Mouse (Mus musculus) embryonic facial prominence, embryonic 14.5 days (tissue): Measurements from ENCODE around the gene Cd3g. TPM values are rescaled to one million over a fixed set of nuclear protein-coding genes. Genes with fewer than 3 reads are reported as not detected.

ENCODE experiments used
- ATAC-seq: fragments of 200-750 bp; cut with Nextera tagmentation; 2 replicates; pipeline ENCODE4 v1.8.0; 2017; ENCODE audit warnings: low read depth, moderate number of reproducible peaks, moderate TSS enrichment
- DNase-seq: peaks from one replicate; pipeline ENCODE4 v3.0.0-alpha.2; 2015; ENCODE audit warnings: low spot score
- H3K27ac ChIP-seq: fragments of 300-500 bp; sonication (generic); replicated peaks from 2 replicates; pipeline ENCODE4 v1.5.1; 2014; ENCODE audit warnings: low read depth, mild to moderate bottlenecking, low read length, moderate library complexity
- H3K27me3 ChIP-seq: fragments of 300-500 bp; sonication (generic); replicated peaks from 2 replicates; pipeline ENCODE4 v1.6.1; 2014; ENCODE audit warnings: low read length; ENCODE audit not compliant: control insufficient read depth, insufficient read depth
- H3K36me3 ChIP-seq: fragments of 300-500 bp; sonication (generic); 2 replicates; pipeline ENCODE4 v1.6.1; 2014; ENCODE audit warnings: low read length, mixed read lengths; ENCODE audit not compliant: control insufficient read depth, insufficient read depth
- H3K4me1 ChIP-seq: fragments of 300-500 bp; sonication (generic); 2 replicates; pipeline ENCODE4 v1.6.1; 2014; ENCODE audit warnings: antibody characterized with exemption, low read length; ENCODE audit not compliant: control insufficient read depth, insufficient read depth
- H3K4me2 ChIP-seq: fragments of 300-500 bp; sonication (generic); 2 replicates; pipeline ENCODE4 v1.6.1; 2014; ENCODE audit warnings: low read depth, mild to moderate bottlenecking, low read length, moderate library complexity, mixed read lengths
- H3K4me3 ChIP-seq: fragments of 300-500 bp; sonication (generic); 2 replicates; pipeline ENCODE4 v1.5.1; 2014; ENCODE audit warnings: low read depth, mild to moderate bottlenecking, low read length
- H3K9ac ChIP-seq: fragments of 300-500 bp; sonication (generic); 2 replicates; pipeline ENCODE4 v1.6.1; 2014; ENCODE audit warnings: low read depth, mild to moderate bottlenecking, low read length, moderate library complexity, mixed read lengths
- H3K9me3 ChIP-seq: fragments of 300-500 bp; sonication (generic); 2 replicates; pipeline ENCODE4 v1.6.1; 2016; ENCODE audit warnings: low read length; ENCODE audit not compliant: control insufficient read depth
- WGBS: fragments of 180-500 bp; shearing (Covaris S2); extraction: QIAGEN DNeasy Blood & Tissue Kit; methylation state at CpG from one replicate; pipeline ENCODE4 v1.1.7; 2014; 5-methylcytosine and 5-hydroxymethylcytosine counted together
- polyA plus RNA-seq: library from polyadenylated mRNA; unstranded; fragments of >200 nt; fragmentation: Nextera tagmentation; extraction: Ambion mirVana; gene quantifications from 2 replicates; pipeline ENCODE4 v1.2.1, GENCODE M21; 2014

Gene Cd3g
- polyA plus RNA-seq, 1 experiment from 2014 or later: 0.67 TPM

- no peaks in the 10 kb centered on the region for H3K36me3 ChIP-seq
- no peak overlapping the region for H3K4me2 ChIP-seq
- ATAC-seq (no peak), DNase-seq (no peak)
- no peak overlapping the region for H3K9ac ChIP-seq
- H3K4me1 ChIP-seq: no peaks in the 10 kb centered on the region
- no peak overlapping the region for H3K4me3 ChIP-seq
- H3K9me3 ChIP-seq: no peaks in the 10 kb centered on the region
- 74% methylated on average over 4 of the region's 4 CpGs for WGBS
- no peak overlapping the region for H3K27ac ChIP-seq
- no peaks in the 10 kb centered on the region for H3K27me3 ChIP-seq
These were observed 30.2 kb upstream of the Cd3g start for GRCm38 (mm10) chr9:45010461-45010860.

- no peak within 1 kb of the TSS for H3K4me3 ChIP-seq
- H3K9me3 ChIP-seq: no peaks in the 10 kb centered on the region
- H3K27me3 ChIP-seq: no peaks in the 10 kb centered on the region
- DNase-seq (no peak), ATAC-seq (no peak)
- H3K27ac ChIP-seq: no peak within 1 kb of the TSS
- H3K9ac ChIP-seq: no peak within 1 kb of the TSS
- WGBS: 84% methylated on average over 19 of the region's 19 CpGs
- H3K4me1 ChIP-seq: no peaks in the 10 kb centered on the region
- no peak within 1 kb of the TSS for H3K4me2 ChIP-seq
- H3K36me3 ChIP-seq: no peaks in the 10 kb centered on the region
These were observed 29.2 kb upstream of the Cd3g start, which contains the start of gene Cd3e for GRCm38 (mm10) chr9:45009180-45010078. Gene Cd3e (minus strand): TSS chr9:45009627.

GRCm38 (mm10) chr9:45008342-45008741, 28.1 kb upstream of the Cd3g start:
- DNase-seq (no peak), ATAC-seq (no peak)
- H3K27ac ChIP-seq: no peak overlapping the region
- no peaks in the 10 kb centered on the region for H3K4me1 ChIP-seq
- no peak overlapping the region for H3K4me3 ChIP-seq
- no peaks in the 10 kb centered on the region for H3K36me3 ChIP-seq
- no peak overlapping the region for H3K9ac ChIP-seq
- H3K9me3 ChIP-seq: no peaks in the 10 kb centered on the region
- no peak overlapping the region for H3K4me2 ChIP-seq
- no peaks in the 10 kb centered on the region; the same call in 1 of the 2 replicates for H3K27me3 ChIP-seq
- 73% methylated on average over 4 of the region's 4 CpGs for WGBS

GRCm38 (mm10) chr9:45007404-45007803, 27.2 kb upstream of the Cd3g start:
- 69% methylated on average over 12 of the region's 12 CpGs for WGBS
- Histone ChIP-seq H3K36me3 (no peaks in the 10 kb centered on the region), H3K27ac (no peak overlapping the region), H3K9ac (no peak overlapping the region), H3K4me1 (no peaks in the 10 kb centered on the region), H3K4me2 (no peak overlapping the region), H3K27me3 (no peaks in the 10 kb centered on the region; the same call in 1 of the 2 replicates), H3K9me3 (no peaks in the 10 kb centered on the region), H3K4me3 (no peak overlapping the region)
- ATAC-seq (no peak), DNase-seq (no peak)

- H3K4me1 ChIP-seq: no peaks in the 10 kb centered on the region
- H3K9me3 ChIP-seq: no peaks in the 10 kb centered on the region
- H3K27me3 ChIP-seq: no peaks in the 10 kb centered on the region; the same call in 1 of the 2 replicates
- DNase-seq (peak; percentile 64), ATAC-seq (peak; percentile 89; the same call in 1 of the 2 replicates)
- no peak overlapping the region for H3K4me2 ChIP-seq
- WGBS: 66% methylated on average over 3 of the region's 3 CpGs
- no peak overlapping the region for H3K9ac ChIP-seq
- H3K27ac ChIP-seq: no peak overlapping the region
- H3K4me3 ChIP-seq: no peak overlapping the region
- no peaks in the 10 kb centered on the region for H3K36me3 ChIP-seq
These were observed 20.0 kb upstream of the Cd3g start for GRCm38 (mm10) chr9:45000249-45000648.

GRCm38 (mm10) chr9:44999776-45000175, 19.5 kb upstream of the Cd3g start:
- Histone ChIP-seq H3K9me3 (no peaks in the 10 kb centered on the region), H3K4me2 (no peak overlapping the region), H3K4me1 (no peaks in the 10 kb centered on the region), H3K9ac (no peak overlapping the region), H3K27ac (no peak overlapping the region), H3K36me3 (no peaks in the 10 kb centered on the region), H3K4me3 (no peak overlapping the region), H3K27me3 (no peaks in the 10 kb centered on the region; the same call in 1 of the 2 replicates)
- DNase-seq (no peak), ATAC-seq (peak; percentile 47; the same call in 1 of the 2 replicates)
- 72% methylated on average over 5 of the region's 5 CpGs for WGBS

- Histone ChIP-seq H3K9me3 (no peaks in the 10 kb centered on the region), H3K27me3 (no peaks in the 10 kb centered on the region; the same call in 1 of the 2 replicates), H3K4me3 (no peak overlapping the region), H3K4me2 (no peak overlapping the region), H3K27ac (no peak overlapping the region), H3K4me1 (no peaks in the 10 kb centered on the region), H3K9ac (no peak overlapping the region), H3K36me3 (no peaks in the 10 kb centered on the region)
- DNase-seq: no peak
- WGBS: 66% methylated on average over 6 of the region's 6 CpGs
- ATAC-seq: no peak
These were observed 18.9 kb upstream of the Cd3g start for GRCm38 (mm10) chr9:44999171-44999570.

GRCm38 (mm10) chr9:44998138-44998537, 17.9 kb upstream of the Cd3g start:
- Histone ChIP-seq H3K9me3 (no peaks in the 10 kb centered on the region), H3K9ac (no peak overlapping the region), H3K36me3 (no peaks in the 10 kb centered on the region), H3K4me2 (no peak overlapping the region), H3K4me3 (no peak overlapping the region), H3K27ac (no peak overlapping the region), H3K4me1 (no peaks in the 10 kb centered on the region), H3K27me3 (no peaks in the 10 kb centered on the region)
- 56% methylated on average over 11 of the region's 11 CpGs for WGBS
- ATAC-seq: no peak
- no peak for DNase-seq

GRCm38 (mm10) chr9:44996590-44996989, 16.4 kb upstream of the Cd3g start:
- H3K9ac ChIP-seq: no peak overlapping the region
- H3K27me3 ChIP-seq: no peaks in the 10 kb centered on the region
- H3K4me2 ChIP-seq: no peak overlapping the region
- no peaks in the 10 kb centered on the region for H3K4me1 ChIP-seq
- no peak for DNase-seq
- H3K4me3 ChIP-seq: no peak overlapping the region
- ATAC-seq: no peak
- WGBS: 93% methylated on average over 7 of the region's 7 CpGs
- no peaks in the 10 kb centered on the region for H3K9me3 ChIP-seq
- H3K36me3 ChIP-seq: no peaks in the 10 kb centered on the region
- H3K27ac ChIP-seq: no peak overlapping the region
